Mouse (Mus musculus) thymus, adult 2 months (tissue): ENCODE measurements around the gene Myom1.
"Not testable (repeated sequence)": the region's sequence is repeated elsewhere in the genome, so short reads cannot be mapped to it uniquely, and the experiment has no call there.

ENCODE experiments used
- CTCF ChIP-seq: fragments of 200-500 bp; IDR thresholded peaks from 2 replicates; pipeline ENCODE4 v1.5.1; 2012; ENCODE audit warnings: mild to moderate bottlenecking, control low read depth, low read length, moderate library complexity, borderline replicate concordance; ENCODE audit not compliant: control insufficient read depth, poor library complexity, insufficient read depth; ENCODE audit errors: extremely low read depth
- POLR2A ChIP-seq: fragments of 200-500 bp; IDR thresholded peaks from 2 replicates; pipeline ENCODE4 v1.6.1; 2012; ENCODE audit warnings: mild to moderate bottlenecking, low read length, control low read depth, moderate library complexity; ENCODE audit not compliant: control insufficient read depth, poor library complexity, insufficient read depth; ENCODE audit errors: extremely low read depth

DNA sequence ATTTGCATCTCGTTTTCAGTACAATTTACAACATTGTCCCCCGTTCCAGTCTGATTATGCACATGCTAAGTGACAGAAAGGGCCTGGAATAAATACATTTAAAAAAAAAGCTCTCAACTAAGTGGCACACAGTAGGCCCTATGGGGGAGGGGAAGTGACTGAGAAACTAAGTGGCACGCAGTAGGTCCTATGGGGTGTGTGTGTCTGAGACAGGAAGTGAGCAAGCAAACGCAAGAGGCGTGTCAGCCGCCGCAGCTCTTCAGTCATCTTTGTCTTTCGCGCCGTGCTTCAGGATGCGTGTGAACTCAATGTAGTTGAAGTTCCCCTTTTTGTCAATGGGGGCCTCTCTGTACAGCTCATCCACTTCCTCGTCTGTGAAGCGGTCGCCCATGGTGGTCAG lies 28.4 kb upstream of the Myom1 start:
- not testable (repeated sequence) for TF ChIP-seq CTCF, POLR2A
